Mouse (Mus musculus) embryo, embryonic 10 days (tissue): ENCODE measurements around the gene Diaph3.

Experiments used
- DNase-seq: peaks from one replicate; pipeline ENCODE4 v3.0.0-alpha.2; 2015; ENCODE audit warnings: low spot score

Gene Diaph3

GRCm38 (mm10) chr14:87083911-87084310, 57.1 kb downstream of the Diaph3 start:
- DNase-seq, result no peak

- no peak for DNase-seq
These were observed 61.3 kb downstream of the Diaph3 start for GRCm38 (mm10) chr14:87079725-87080124.

- DNase-seq, result no peak
These were observed 66.0 kb downstream of the Diaph3 start for GRCm38 (mm10) chr14:87075021-87075531.

GRCm38 (mm10) chr14:87064281-87064680, 76.8 kb downstream of the Diaph3 start:
- DNase-seq, result no peak

- DNase-seq, result no peak
These were observed 84.9 kb downstream of the Diaph3 start for GRCm38 (mm10) chr14:87056169-87056568.

GRCm38 (mm10) chr14:87051187-87051586, 89.8 kb downstream of the Diaph3 start:
- DNase-seq, result peak; percentile 31

GRCm38 (mm10) chr14:87044401-87044806, 96.6 kb downstream of the Diaph3 start:
- peak; percentile 28 for DNase-seq

- DNase-seq, result no peak
These were observed 120.8 kb downstream of the Diaph3 start for GRCm38 (mm10) chr14:87020240-87020639.

GRCm38 (mm10) chr14:87019687-87020086, 121.3 kb downstream of the Diaph3 start:
- no peak for DNase-seq

- DNase-seq, result peak; percentile 9
These were observed 143.7 kb downstream of the Diaph3 start for GRCm38 (mm10) chr14:86997318-86997717.

GRCm38 (mm10) chr14:86951169-86951568, 189.9 kb downstream of the Diaph3 start:
- DNase-seq, result no peak

GRCm38 (mm10) chr14:86937953-86938352, 203.1 kb downstream of the Diaph3 start:
- no peak for DNase-seq

- no peak for DNase-seq
These were observed 204.6 kb downstream of the Diaph3 start for GRCm38 (mm10) chr14:86936424-86936823.

GRCm38 (mm10) chr14:86930763-86931162, 210.3 kb downstream of the Diaph3 start:
- DNase-seq, result no peak

- no peak for DNase-seq
These were observed 214.2 kb downstream of the Diaph3 start for GRCm38 (mm10) chr14:86926827-86927226.

GRCm38 (mm10) chr14:86898898-86899297, 242.1 kb downstream of the Diaph3 start:
- no peak for DNase-seq

GRCm38 (mm10) chr14:86889070-86889804, 251.8 kb downstream of the Diaph3 start:
- no peak for DNase-seq

GRCm38 (mm10) chr14:86885417-86886098, 255.5 kb downstream of the Diaph3 start:
- no peak for DNase-seq

GRCm38 (mm10) chr14:86869536-86869935, 271.5 kb downstream of the Diaph3 start:
- DNase-seq, result peak; percentile 36

GRCm38 (mm10) chr14:86867143-86867542, 273.9 kb downstream of the Diaph3 start:
- peak; percentile 9 for DNase-seq

GRCm38 (mm10) chr14:86864053-86864452, 277.0 kb downstream of the Diaph3 start:
- DNase-seq, result no peak

- DNase-seq, result no peak
These were observed 279.6 kb downstream of the Diaph3 start for GRCm38 (mm10) chr14:86861277-86861946.
